In the genomic region with DNA sequence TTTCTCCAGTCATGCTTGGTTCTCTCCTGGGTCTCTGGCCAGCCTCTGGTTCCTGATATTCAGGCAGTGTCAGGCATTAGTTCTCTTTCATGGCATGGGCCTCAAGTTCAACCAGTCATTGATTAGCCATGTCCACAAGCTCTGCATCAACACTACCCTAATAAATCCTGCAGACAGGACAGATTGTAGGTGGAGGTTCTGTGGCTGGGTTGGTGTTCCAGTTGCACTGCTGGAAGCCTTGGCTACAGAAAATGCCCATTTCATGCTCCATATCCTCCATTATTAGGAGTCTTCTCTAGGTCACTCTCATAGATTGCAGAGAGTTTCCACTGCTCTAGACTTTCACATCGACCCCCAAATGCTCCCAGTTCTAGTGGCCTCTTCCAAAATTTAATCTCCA, we compare ENCODE assay signal across 24 mouse cellular contexts.
A peak's percentile ranks its signal among the peaks of the same experiment; 100 is the strongest.
DNase-seq lines count a peak whose midpoint lies in the region; TF ChIP-seq lines count a peak whose summit lies in the region.
"Had no signal": no experiment of that assay in that cellular context is flagged by ENCODE, and none has a peak within 500 bp of the region (broad histone marks: within the 10 kb centered on the region; RNA-seq: fewer than 3 reads in every experiment).

No protein-coding gene starts in this region.

- peaks cover 6% of the 10 kb centered on the region; the same call in 1 of the 2 replicates for H3K4me1 ChIP-seq in cerebellum, adult 2 months (ENCODE audit: control insufficient read depth, insufficient read depth, low read length)
- H3K4me1 ChIP-seq: embryonic facial prominence, embryonic 10.5 days; embryonic facial prominence, embryonic 13.5 days; forebrain, embryonic 12.5 days; intestine, embryonic 15.5 days had no signal

- H3K27ac ChIP-seq in cerebellum, adult 2 months (ENCODE audit: insufficient read depth, low read length): no peak overlapping the region
- H3K27ac ChIP-seq: embryonic facial prominence, embryonic 10.5 days; embryonic facial prominence, embryonic 13.5 days; forebrain, embryonic 12.5 days; forebrain, embryonic 15.5 days; heart, adult 2 months; hindbrain, embryonic 13.5 days; intestine, embryonic 15.5 days had no signal

- WGBS in cerebellum, adult 2 months: 2% methylated on average over 1 of the region's 1 CpGs

- no peak for TF ChIP-seq CTCF in cerebellum, adult 2 months (IDR thresholded peaks at IDR 0.05; ENCODE audit: borderline replicate concordance, insufficient read depth, low read depth, low read length)

- no peak for TF ChIP-seq POLR2A in cerebellum, adult 2 months (IDR thresholded peaks at IDR 0.05; ENCODE audit: borderline replicate concordance, insufficient read depth, low read length)

- no peak overlapping the region for H3K4me3 ChIP-seq in cerebellum, adult 2 months (replicated peaks; ENCODE audit: insufficient read depth, low read depth, low read length)
- H3K4me3 ChIP-seq: embryonic facial prominence, embryonic 10.5 days; embryonic facial prominence, embryonic 13.5 days; erythroblast, embryonic 14.5 days; forebrain, embryonic 12.5 days; forebrain, embryonic 15.5 days; heart, adult 2 months; hindbrain, embryonic 13.5 days; intestine, embryonic 15.5 days had no signal

- peak; percentile 48 to 77 for DNase-seq in cerebellum, adult 2 months
- DNase-seq in cerebellum, postnatal 4 days (ENCODE audit: low spot score in 2 of 2): no peak
- peak; percentile 12 for DNase-seq in retina, postnatal 1 day
- DNase-seq in retina, embryonic 14.5 days (ENCODE audit: low spot score): no peak
- DNase-seq in cerebellum, postnatal 10 days: peak; percentile 31 to 51
- DNase-seq in cerebellum, postnatal 36 days: peak; percentile 41 to 55
- DNase-seq in urinary bladder, adult 2 months (ENCODE audit: low spot score): no peak
- no peak for DNase-seq in adrenal gland, postnatal 25 days
- DNase-seq: adrenal gland, adult 2 months; adrenal gland, postnatal 14 days; B cell, adult 2 months; embryo, embryonic 11 days; gastrocnemius, postnatal 25 days; heart, adult 2 months; kidney, adult 11 months; kidney, adult 8-10 months had no signal

- no peaks in the 10 kb centered on the region for H3K27me3 ChIP-seq in cerebellum, adult 2 months (ENCODE audit: control insufficient read depth, insufficient read depth, low read length)
- H3K27me3 ChIP-seq: CH12.LX; embryonic facial prominence, embryonic 13.5 days; forebrain, embryonic 12.5 days; forebrain, embryonic 15.5 days; hindbrain, embryonic 13.5 days; intestine, embryonic 15.5 days had no signal

Comparison
In these comparisons a context has a peak if more than half of its experiments do, and no peak if none do; other contexts are left out.
1. DNase-seq: peak in cerebellum, adult 2 months (2 of 2), retina, postnatal 1 day (single experiment), cerebellum, postnatal 10 days (2 of 2) and cerebellum, postnatal 36 days (2 of 2); none in cerebellum, postnatal 4 days (0 of 2), retina, embryonic 14.5 days (single experiment), urinary bladder, adult 2 months (single experiment) and adrenal gland, postnatal 25 days (single experiment).